In genomic region chr4:39721524-39721923, GRCm38 (mm10) we compare ENCODE assay signal across 24 mouse cellular contexts.
A peak's percentile ranks its signal among the peaks of the same experiment; 100 is the strongest.
DNase-seq lines count a peak whose midpoint lies in the region; ATAC-seq and TF ChIP-seq lines count a peak whose summit lies in the region.
"Had no signal": no experiment of that assay in that cellular context is flagged by ENCODE, and none has a peak within 500 bp of the region (broad histone marks: within the 10 kb centered on the region; RNA-seq: fewer than 3 reads in every experiment).

No protein-coding gene starts in this region.

- WGBS in forebrain, embryonic 13.5 days: 74% methylated on average over 7 of the region's 7 CpGs
- 74% methylated on average over 7 of the region's 7 CpGs for whole genome bisulfite sequencing in forebrain, embryonic 15.5 days
- 60% methylated on average over 7 of the region's 7 CpGs for WGBS in hindbrain, embryonic 15.5 days
- 79% methylated on average over 7 of the region's 7 CpGs for WGBS in hindbrain, embryonic 12.5 days
- WGBS in midbrain, postnatal 0 days: 78% methylated on average over 7 of the region's 7 CpGs
- 79% methylated on average over 7 of the region's 7 CpGs for WGBS in midbrain, embryonic 14.5 days

- no peak overlapping the region for H3K4me2 ChIP-seq in forebrain, embryonic 13.5 days
- H3K4me2 ChIP-seq in forebrain, embryonic 15.5 days (replicated peaks): no peak overlapping the region
- H3K4me2 ChIP-seq in hindbrain, embryonic 15.5 days: no peak overlapping the region
- no peak overlapping the region for H3K4me2 ChIP-seq in hindbrain, embryonic 12.5 days (replicated peaks)
- H3K4me2 ChIP-seq in midbrain, postnatal 0 days (ENCODE audit: low read depth, low read length, poor library complexity, severe bottlenecking): no peak overlapping the region
- no peak overlapping the region for H3K4me2 ChIP-seq in midbrain, embryonic 14.5 days (ENCODE audit: low read length)
- H3K4me2 ChIP-seq: embryonic facial prominence, embryonic 13.5 days; forebrain, embryonic 12.5 days; heart, embryonic 11.5 days had no signal

- H3K9me3 ChIP-seq in forebrain, embryonic 13.5 days (replicated peaks): no peaks in the 10 kb centered on the region
- H3K9me3 ChIP-seq in forebrain, embryonic 15.5 days: no peaks in the 10 kb centered on the region
- H3K9me3 ChIP-seq in hindbrain, embryonic 15.5 days: no peaks in the 10 kb centered on the region
- H3K9me3 ChIP-seq in hindbrain, embryonic 12.5 days (replicated peaks): no peaks in the 10 kb centered on the region
- no peaks in the 10 kb centered on the region for H3K9me3 ChIP-seq in midbrain, postnatal 0 days (ENCODE audit: low read length)
- H3K9me3 ChIP-seq in midbrain, embryonic 14.5 days (ENCODE audit: control insufficient read depth, low read length): no peaks in the 10 kb centered on the region
- H3K9me3 ChIP-seq: embryonic facial prominence, embryonic 13.5 days; forebrain, embryonic 12.5 days had no signal

- peak; percentile 15 for DNase-seq in midbrain, postnatal 0 days (ENCODE audit: low spot score)
- no peak for DNase-seq in midbrain, embryonic 14.5 days
- no peak for DNase-seq in kidney, adult 11 months
- DNase-seq: adrenal gland, adult 8-10 months; adrenal gland, postnatal 25 days; cerebellum, adult 11-12 months; cerebellum, adult 8-10 months; cerebellum, postnatal 36 days; embryo, embryonic 11 days; forebrain, postnatal 0 days; gastrocnemius, adult 2 months; gastrocnemius, postnatal 14 days; heart, adult 11 months had no signal

- no peaks in the 10 kb centered on the region for H3K36me3 ChIP-seq in forebrain, embryonic 13.5 days (ENCODE audit: poor library complexity, severe bottlenecking)
- H3K36me3 ChIP-seq in forebrain, embryonic 15.5 days: no peaks in the 10 kb centered on the region
- H3K36me3 ChIP-seq in hindbrain, embryonic 15.5 days: no peaks in the 10 kb centered on the region
- no peaks in the 10 kb centered on the region for H3K36me3 ChIP-seq in hindbrain, embryonic 12.5 days
- no peaks in the 10 kb centered on the region for H3K36me3 ChIP-seq in midbrain, postnatal 0 days (ENCODE audit: insufficient read depth, low read length)
- H3K36me3 ChIP-seq in midbrain, embryonic 14.5 days (ENCODE audit: control insufficient read depth, insufficient read depth, low read length): no peaks in the 10 kb centered on the region
- H3K36me3 ChIP-seq: embryonic facial prominence, embryonic 10.5 days; embryonic facial prominence, embryonic 13.5 days; forebrain, embryonic 12.5 days had no signal

- no peak for TF ChIP-seq CTCF in midbrain, postnatal 0 days (IDR thresholded peaks at IDR 0.05)

- H3K9ac ChIP-seq in forebrain, embryonic 13.5 days: no peak overlapping the region
- no peak overlapping the region for H3K9ac ChIP-seq in forebrain, embryonic 15.5 days (replicated peaks)
- H3K9ac ChIP-seq in hindbrain, embryonic 15.5 days: no peak overlapping the region
- H3K9ac ChIP-seq in hindbrain, embryonic 12.5 days: no peak overlapping the region
- H3K9ac ChIP-seq in midbrain, postnatal 0 days (replicated peaks; ENCODE audit: low read length, poor library complexity, severe bottlenecking): no peak overlapping the region
- no peak overlapping the region for H3K9ac ChIP-seq in midbrain, embryonic 14.5 days (replicated peaks; ENCODE audit: low read length)
- H3K9ac ChIP-seq: embryonic facial prominence, embryonic 13.5 days; forebrain, embryonic 12.5 days; forebrain, postnatal 0 days had no signal

- no peaks in the 10 kb centered on the region for H3K27me3 ChIP-seq in forebrain, embryonic 13.5 days
- H3K27me3 ChIP-seq in forebrain, embryonic 15.5 days: no peaks in the 10 kb centered on the region
- H3K27me3 ChIP-seq in hindbrain, embryonic 15.5 days: no peaks in the 10 kb centered on the region
- no peaks in the 10 kb centered on the region for H3K27me3 ChIP-seq in hindbrain, embryonic 12.5 days
- H3K27me3 ChIP-seq in midbrain, postnatal 0 days (ENCODE audit: insufficient read depth, low read length): no peaks in the 10 kb centered on the region
- no peaks in the 10 kb centered on the region for H3K27me3 ChIP-seq in midbrain, embryonic 14.5 days (ENCODE audit: control insufficient read depth, insufficient read depth, low read length)
- H3K27me3 ChIP-seq: embryonic facial prominence, embryonic 13.5 days; forebrain, embryonic 12.5 days had no signal

- ATAC-seq in forebrain, embryonic 13.5 days: peak; percentile 30; the same call in 1 of the 2 replicates
- ATAC-seq in forebrain, embryonic 15.5 days (replicated peaks): no peak
- ATAC-seq in hindbrain, embryonic 15.5 days (ENCODE audit: low FRiP score, low read depth): 0 out of 2 replicates have a peak, but pooled peaks have one; percentile 23
- ATAC-seq in hindbrain, embryonic 12.5 days (ENCODE audit: low FRiP score): no peak
- ATAC-seq in midbrain, postnatal 0 days (ENCODE audit: low FRiP score): no peak
- no peak for ATAC-seq in midbrain, embryonic 14.5 days (ENCODE audit: low FRiP score, low TSS enrichment)
- ATAC-seq: activated CD4-positive, CD25-positive, alpha-beta regulatory T cell, adult 4 months; forebrain, postnatal 0 days; inflammation-experienced regulatory T-cells, adult 6 months had no signal

- H3K4me1 ChIP-seq in forebrain, embryonic 13.5 days: no peaks in the 10 kb centered on the region
- H3K4me1 ChIP-seq in forebrain, embryonic 15.5 days: no peaks in the 10 kb centered on the region
- no peaks in the 10 kb centered on the region for H3K4me1 ChIP-seq in hindbrain, embryonic 15.5 days (replicated peaks)
- H3K4me1 ChIP-seq in hindbrain, embryonic 12.5 days: no peaks in the 10 kb centered on the region
- no peaks in the 10 kb centered on the region for H3K4me1 ChIP-seq in midbrain, postnatal 0 days (ENCODE audit: insufficient read depth, low read length)
- no peaks in the 10 kb centered on the region for H3K4me1 ChIP-seq in midbrain, embryonic 14.5 days (ENCODE audit: control insufficient read depth, insufficient read depth, low read length)
- H3K4me1 ChIP-seq: embryonic facial prominence, embryonic 10.5 days; embryonic facial prominence, embryonic 13.5 days; forebrain, embryonic 12.5 days had no signal

- H3K4me3 ChIP-seq in forebrain, embryonic 13.5 days: no peak overlapping the region
- H3K4me3 ChIP-seq in forebrain, embryonic 15.5 days: no peak overlapping the region
- H3K4me3 ChIP-seq in hindbrain, embryonic 15.5 days: no peak overlapping the region
- no peak overlapping the region for H3K4me3 ChIP-seq in hindbrain, embryonic 12.5 days
- H3K4me3 ChIP-seq in midbrain, postnatal 0 days (ENCODE audit: low read depth, low read length): no peak overlapping the region
- H3K4me3 ChIP-seq in midbrain, embryonic 14.5 days (replicated peaks; ENCODE audit: low read depth, low read length): no peak overlapping the region
- H3K4me3 ChIP-seq: embryonic facial prominence, embryonic 10.5 days; embryonic facial prominence, embryonic 13.5 days; erythroblast, embryonic 14.5 days; forebrain, embryonic 12.5 days; gastrocnemius, adult 2 months had no signal

- H3K27ac ChIP-seq in forebrain, embryonic 13.5 days: no peak overlapping the region
- H3K27ac ChIP-seq in forebrain, embryonic 15.5 days (replicated peaks): no peak overlapping the region
- H3K27ac ChIP-seq in hindbrain, embryonic 15.5 days (replicated peaks): no peak overlapping the region
- H3K27ac ChIP-seq in hindbrain, embryonic 12.5 days: no peak overlapping the region
- H3K27ac ChIP-seq in midbrain, postnatal 0 days (ENCODE audit: low read depth, low read length): no peak overlapping the region
- H3K27ac ChIP-seq in midbrain, embryonic 14.5 days (replicated peaks; ENCODE audit: low read depth, low read length): no peak overlapping the region
- H3K27ac ChIP-seq: embryonic facial prominence, embryonic 10.5 days; embryonic facial prominence, embryonic 13.5 days; forebrain, embryonic 12.5 days; gastrocnemius, adult 2 months had no signal

Comparison
In these comparisons a context has a peak if more than half of its experiments do, and no peak if none do; other contexts are left out.
1. ATAC-seq: peak in forebrain, embryonic 13.5 days (single experiment) and hindbrain, embryonic 15.5 days (single experiment); none in forebrain, embryonic 15.5 days (single experiment), hindbrain, embryonic 12.5 days (single experiment), midbrain, postnatal 0 days (single experiment) and midbrain, embryonic 14.5 days (single experiment).